Mouse (Mus musculus): ENCODE measurements around the gene Lrba.

Gene Lrba

DNA sequence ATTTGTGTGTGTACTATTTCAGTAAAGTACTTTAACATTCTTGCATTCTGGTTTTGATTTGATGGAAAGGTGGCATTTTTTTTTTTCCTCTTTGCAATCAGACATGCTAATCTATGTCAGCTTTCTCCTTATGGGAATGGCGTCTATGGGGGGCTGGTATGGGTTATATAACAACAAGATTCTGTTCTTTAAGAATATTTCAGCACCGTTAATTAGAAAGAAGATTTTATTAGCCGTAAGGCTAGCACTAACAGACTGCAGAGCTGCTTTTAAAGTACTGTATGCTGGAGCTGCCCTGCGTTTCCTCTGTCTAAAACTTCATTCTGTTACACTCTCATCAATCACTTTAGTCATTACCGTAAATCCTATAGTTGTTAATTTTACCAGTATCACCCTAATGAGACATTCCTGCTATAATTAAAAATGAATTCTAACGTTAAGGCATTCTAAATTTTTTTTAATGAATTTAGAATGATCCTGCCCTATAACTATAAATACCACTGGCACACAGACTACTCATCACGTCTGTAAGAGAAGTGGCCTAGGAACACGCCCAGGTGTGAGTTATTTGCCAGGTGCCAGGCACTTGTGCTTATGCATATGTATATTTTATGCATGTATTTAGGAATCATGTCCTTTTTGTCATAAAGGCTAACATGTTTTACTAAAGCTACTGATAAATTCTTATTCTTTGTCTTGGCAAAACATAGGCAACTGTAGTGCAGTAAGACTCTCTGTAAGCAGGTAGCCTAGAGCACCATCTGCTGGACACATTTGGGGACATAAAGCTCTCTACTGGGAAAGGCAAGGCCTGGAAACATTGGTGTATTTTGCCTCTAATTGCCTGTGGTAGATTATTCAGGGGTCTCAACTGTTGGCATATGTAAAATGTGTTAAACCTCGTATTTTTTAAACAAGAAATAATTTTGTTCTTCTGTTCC, 536.9 kb downstream of the Lrba start:
- DNase-seq = peak; percentile 51

DNA sequence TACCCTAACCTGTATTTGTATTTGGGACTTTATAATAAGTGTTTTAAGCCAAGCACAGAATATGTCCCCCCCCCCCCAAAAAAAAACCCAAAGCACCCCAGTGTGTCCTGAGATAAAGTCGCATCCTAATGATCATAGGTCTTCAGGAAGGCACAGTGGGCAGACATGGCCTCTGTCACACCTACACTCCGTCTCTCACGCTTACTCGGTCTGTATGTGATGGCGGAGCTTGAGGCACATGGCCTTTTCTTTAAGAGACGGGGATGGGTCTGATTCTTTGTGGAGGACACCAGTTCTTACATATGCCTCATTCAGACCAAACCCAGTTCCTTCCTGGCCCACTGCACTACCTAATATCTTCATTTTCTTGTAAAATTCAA, 537.5 kb downstream of the Lrba start:
- no peak for DNase-seq

DNA sequence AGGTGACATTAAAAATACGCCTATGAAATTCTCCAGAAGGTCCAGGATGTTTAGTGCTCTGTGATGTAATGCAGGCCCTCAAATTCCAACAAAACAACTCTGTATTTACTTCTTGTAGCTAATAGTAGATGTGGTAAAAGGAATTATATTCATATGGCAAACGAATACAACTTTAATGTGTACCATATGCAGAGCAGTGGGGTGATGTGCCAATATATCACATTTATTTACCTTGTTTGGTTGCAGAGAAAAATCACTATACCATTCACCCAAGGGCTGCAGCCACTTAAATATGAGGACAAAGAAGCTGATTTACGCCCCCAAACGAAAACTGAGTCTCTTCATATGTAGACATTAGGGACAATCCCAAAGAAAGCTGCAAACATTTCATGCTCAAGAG, 538.0 kb downstream of the Lrba start:
- DNase-seq = no peak

DNA sequence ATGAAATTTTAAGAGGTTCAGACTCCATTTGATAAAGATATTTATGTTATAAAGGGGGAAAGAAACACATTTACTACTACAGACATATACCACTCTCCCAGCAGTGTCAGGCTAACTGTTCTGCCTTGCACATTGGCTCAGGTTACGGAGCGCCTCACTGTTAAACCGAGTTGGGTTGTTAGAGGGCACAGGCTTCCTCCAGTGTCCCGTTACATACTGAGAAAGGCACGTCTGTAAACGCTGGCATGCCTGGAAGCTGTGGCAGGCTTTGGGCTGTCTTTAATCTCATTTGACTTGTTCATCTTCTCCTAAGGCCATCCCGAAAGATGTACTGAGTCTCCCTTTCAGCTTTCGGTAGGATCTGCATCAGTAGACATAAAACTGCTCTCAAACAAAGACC, 544.1 kb downstream of the Lrba start:
- no peak for DNase-seq

DNA sequence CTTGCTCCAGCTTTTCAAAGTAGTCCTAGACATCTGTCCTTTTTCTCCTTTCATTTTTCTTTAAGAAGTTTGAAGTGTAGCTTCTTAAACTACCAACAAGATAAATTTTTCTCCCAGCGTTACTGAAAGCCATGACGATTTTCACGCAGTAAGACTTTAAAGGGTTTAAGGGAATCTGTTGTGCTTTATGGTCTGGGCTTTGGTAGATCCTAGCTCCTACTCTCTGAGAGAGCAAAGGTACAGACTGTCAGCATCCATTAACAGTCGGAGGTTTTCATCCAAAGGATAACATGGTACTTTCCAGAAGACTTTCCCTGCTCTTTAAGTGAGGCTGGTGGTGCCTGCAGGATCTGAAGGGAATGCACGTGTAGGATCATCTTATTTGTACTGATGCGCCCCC, 544.5 kb downstream of the Lrba start:
- no peak for DNase-seq

DNA sequence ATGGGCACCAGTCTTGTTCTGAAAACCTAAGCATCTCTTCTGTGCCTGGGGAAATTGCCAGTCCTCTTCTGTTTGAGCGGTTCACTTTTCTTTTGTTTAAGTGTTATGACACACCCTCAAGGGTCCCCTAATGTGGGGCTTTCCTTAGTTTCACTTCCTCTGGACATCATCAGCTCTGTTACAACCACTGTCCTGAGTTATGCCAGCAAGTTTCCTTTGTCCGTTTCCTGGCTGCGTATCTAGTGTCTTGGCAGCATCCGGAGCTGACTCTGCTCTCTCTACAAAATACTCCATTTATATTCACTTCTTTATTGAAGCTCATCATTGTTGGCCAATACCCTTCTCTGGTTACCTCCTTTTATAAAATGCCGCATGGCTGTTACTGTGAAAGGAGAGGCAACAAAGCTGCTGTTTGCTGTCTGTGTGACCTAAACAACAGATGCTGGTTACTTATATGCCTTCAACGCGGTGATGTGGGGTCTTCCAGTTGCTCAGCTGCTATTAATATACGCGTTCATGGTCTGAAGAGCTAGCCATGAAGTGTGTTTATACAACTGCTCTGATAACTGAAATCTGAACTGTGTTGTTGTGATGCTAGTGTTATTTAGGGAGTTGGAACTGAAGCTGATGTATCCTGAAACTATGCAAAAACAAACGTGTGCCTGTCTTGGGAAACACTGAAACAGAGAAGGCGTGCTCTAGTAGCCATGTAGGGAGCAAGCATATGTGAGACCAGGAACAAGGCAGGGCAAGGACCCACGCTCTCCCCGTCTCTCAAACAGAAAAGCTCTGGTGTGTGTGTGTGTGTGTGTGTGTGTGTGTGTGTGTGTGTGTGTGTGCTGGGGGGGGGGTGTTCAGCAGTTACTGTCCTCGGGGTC, 550.3 kb downstream of the Lrba start:
- no peak for DNase-seq

DNA sequence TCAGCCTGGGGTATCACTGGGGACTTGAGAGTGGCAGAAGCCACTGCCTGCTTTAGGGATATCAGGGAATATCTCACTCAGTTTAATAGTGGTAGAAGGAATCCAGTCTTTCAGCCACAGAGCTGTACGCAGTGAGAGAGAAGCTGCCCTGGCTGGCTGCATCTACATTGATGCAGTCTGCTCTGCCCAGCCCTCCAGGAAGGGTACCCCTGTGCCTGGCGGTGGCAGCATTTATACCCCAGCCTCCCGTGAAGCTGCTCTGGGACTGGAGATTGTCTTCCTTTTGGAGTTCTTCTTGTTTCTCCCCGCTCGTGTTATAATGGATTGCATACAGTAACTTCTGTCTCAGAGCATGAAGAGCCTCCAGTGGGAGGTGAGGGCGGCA, 551.0 kb downstream of the Lrba start:
- no peak for DNase-seq

DNA sequence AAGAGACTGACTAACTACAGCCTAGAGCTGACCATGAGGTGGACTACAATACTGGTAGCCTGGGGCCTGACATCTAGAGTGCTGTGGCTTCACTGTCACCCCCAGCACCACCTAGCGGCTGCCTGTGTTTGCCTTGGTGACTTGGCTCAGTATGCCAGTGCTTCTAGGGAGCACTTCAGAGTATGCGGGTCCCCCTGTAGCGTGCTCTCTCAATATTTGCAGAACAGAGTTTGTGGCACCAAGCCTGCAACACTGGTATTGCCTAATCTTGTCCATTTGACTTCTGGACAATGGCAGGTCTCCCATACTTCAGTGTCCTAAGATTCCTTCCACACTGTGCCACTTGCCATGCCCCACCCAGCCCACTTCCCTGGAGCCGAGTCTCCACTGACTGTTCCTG, 555.2 kb downstream of the Lrba start:
- no peak for DNase-seq

DNA sequence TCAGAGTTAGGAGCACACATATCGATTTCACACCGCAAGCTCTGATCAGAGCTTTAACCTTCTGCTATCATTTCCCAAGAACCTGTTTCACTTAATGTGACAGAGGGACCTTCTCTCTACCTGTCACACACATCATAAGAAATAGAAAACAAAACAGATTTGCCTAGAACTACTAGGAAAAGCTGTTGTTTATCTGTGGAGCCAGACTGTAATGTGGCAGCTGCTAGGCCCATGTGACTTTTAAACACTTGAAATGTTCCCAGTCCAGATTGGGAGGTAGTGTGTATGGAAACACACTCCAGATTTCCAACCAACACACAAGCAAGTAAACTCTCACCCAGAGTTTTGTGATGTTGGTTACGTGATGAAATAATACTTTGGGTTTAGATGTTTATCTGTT, 559.6 kb downstream of the Lrba start:
- no peak for DNase-seq

DNA sequence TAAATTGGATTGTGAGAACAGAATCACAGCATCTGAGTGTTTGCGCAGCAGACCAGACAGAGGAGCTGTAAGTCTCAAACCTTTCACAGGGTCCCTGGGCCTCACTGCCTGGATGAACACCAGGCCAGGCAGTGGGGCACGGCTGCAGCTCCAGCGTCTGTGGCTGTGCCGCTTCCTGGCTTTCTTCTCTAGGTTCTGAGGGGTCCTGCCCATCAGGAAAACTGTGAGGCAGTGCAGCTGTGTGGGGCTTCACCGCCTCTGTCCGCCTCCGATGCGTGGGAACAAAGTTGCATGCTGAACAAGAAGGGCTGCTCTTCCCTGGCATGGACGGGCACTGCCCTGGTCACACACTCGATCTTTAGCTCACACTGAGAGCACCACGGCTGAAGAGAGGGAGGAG, 560.5 kb downstream of the Lrba start:
- DNase-seq = no peak

DNA sequence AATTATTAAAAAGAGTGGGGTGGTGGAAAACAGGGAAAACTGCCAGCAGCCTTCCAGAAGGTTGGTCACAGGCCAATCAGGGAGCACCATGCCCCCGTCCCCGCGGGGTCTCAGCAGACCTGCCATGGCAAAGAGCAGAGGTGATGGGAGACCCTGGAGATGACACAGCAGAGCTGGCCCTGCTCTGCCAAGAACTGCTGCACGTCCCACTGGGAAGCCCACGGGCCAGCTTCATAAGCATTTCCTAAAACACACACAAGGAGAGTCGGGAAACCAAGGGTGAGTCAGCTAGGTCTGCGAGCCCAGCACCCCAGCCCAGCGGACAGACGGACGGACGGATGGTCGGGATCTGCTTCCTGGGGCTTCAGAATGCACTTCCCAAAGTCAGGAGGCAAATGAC, 561.8 kb downstream of the Lrba start:
- DNase-seq = peak; percentile 43

DNA sequence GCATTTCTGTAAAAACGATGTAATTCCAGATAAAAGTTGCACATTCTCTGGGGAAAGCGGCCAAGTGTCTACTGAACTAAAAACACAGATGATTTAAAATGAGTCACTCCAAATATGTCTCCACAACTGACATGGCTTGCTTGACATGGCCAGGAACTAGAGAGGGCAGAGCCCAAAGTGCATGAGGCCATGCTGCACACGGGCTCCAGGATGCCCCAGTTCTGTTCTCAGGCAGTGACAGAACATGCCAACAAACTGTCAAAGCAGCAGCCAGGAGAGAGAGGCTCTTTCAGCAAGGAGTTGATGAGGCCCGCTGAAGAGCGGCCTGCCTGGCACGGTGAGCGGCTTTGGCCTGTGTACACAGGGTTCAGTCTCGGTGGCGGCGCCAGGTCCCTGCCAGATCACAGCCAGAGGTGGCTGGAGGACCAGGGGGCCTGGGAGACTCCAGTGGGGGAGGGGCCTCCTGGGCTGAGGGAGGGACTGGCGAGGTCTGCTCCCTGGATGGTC, 562.4 kb downstream of the Lrba start:
- peak; percentile 88 for DNase-seq

DNA sequence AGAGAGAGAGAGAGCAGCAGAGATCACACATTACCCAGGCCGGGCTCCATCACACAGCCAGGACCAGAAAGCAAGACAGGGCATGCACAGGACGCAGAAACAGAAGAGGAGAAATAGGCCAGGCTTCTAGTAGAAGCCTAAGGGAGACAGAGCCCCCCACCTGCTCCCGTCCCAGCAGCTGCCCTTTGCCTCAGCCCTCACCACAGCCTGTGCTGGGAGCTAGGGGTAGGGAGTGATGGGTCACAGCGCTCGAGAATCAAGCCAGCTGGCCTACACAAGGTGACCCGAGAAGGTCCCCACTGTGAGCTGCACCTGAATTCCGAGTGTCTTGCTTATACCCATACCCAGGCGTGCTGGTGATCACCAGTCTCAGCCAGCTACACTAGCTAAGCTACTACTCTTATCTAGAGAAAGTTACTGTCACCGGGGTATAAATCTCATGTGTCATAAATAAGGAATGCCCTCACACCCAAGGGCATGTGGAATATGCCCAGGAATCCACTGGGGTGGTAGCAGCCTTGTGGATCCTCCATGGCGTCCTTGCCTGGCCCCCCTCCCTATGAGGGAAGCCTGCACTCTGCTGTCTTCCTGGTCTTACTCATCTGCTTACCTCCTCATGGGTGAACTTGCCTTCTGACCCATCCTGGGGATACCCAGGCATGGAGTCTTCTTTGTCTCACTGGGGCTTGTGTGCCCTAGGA, 563.1 kb downstream of the Lrba start:
- DNase-seq = no peak

DNA sequence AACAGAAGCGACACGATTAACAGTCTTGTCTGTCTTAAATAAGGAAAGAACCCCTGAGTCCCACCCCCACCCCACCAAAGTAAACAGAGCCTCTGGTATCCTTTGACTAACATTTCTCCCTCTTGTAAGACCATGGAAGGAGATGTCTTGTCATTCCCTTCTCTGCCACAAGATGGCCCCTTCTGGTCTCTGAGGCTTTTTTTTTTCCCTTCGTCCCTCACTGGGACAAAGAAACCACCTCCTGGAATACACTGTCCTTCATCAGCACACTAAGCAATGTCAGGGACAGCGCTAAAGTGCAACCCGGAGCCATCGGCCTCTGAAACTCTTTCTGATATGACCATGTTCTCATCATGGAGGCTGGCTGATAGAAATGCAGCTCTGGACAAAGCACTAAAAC, 564.2 kb downstream of the Lrba start:
- DNase-seq = peak; percentile 56

DNA sequence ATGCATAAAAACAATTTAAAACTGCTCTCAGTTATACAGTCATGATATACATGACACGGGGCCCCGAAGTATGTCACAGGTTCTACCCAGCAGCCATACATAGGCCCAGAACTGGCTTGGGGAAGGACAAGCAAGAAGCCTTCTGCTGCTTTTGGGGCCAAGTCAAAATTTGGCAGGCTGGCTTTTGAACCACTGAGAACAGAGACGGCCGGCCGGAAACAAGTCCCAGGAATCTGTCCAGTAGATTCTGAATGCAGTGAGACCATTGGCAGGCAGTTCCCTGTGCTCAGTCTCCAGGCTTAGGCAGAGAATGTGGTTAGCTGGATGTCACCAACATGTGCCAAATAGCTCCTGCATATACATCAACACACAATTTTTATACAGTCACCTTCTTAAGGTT, 565.3 kb downstream of the Lrba start:
- DNase-seq = peak; percentile 80

DNA sequence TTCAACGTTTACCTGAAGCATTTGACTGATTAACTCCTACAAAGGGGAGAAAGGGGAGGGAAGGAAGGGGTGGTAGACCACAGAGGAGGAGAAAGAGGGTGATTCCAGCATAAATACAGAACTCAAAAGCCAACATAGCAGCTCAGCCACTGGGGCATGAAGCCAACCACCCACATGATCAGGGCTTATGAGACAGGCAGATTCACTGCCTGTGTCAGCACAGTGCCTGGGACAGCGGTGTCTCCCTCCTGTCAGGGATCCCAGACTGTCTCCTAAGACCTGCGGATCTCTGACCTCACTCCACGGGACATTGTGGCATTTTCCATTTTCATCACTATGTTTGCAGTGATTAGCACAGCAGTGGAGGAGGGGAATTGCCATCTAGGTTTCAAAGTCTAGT, 568.8 kb downstream of the Lrba start:
- DNase-seq = no peak

DNA sequence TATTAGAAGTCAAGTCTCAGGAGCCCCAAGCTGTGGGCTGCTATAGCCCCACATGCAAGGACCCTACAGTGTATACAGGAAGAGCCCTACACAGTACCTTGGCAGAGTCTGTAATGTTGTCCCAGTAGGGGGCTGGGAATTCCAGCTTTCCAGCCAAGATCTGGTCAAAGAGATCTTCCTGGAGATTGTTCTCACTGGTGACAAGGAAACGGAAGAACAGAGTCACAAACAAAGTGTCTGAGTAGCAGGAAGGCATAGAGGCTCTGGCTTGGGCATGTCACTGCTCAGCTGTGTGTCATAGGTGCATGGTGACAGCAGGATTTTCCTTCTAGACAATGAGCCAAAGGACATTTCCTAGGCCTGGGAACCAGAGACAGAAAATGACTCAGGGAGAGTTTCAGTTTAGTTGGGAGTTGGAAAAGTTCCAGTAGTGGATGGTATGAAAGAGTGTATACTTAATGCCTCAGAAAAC, 569.3 kb downstream of the Lrba start:
- no peak for DNase-seq

DNA sequence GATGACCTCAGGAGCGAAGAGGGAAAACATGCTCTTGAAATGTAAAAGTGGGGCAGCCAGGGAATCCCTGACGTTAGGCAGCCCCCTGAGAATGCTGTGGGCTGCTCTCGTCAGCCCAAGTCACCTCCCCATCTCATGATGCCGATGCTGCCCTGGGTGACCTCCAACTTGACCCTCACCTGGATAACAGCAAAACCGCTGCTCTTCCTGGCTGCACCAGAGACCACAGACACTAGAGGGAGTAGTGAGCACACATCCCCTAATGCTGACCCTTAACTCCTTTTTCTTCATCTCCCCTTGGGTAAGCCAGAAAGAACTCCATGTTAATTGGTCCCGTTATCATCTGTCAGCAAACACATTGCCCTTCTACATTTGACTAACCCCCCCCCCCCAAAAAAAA, 572.2 kb downstream of the Lrba start:
- no peak for DNase-seq

DNA sequence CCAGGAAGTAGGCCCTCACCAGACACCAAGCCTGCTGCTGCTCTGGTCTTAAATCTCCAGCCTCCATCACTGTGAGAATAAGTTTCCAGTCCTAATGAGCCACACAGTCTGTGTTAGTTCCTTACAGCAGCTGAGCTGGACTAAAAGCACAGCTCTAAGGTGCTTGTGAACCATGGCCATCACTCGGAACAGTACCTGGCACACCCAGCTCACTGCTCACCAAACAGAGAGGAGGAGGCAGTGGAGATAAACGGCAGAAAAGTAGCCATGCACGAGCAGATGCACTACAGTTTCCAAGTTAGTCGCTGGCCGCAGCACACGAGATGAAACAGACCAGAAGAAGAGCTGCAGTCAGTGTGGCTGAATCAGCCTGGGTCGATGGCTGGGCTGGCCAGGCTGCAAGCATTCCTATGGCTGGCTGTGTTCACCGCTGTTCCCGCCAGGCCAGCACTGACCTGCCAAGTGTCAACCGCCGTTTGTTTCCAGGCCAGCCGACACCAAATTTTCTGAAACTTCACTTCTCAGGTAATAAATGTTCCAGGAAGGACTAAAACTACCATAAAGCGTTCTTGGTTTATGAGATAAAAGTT, 573.5 kb downstream of the Lrba start:
- no peak for DNase-seq

DNA sequence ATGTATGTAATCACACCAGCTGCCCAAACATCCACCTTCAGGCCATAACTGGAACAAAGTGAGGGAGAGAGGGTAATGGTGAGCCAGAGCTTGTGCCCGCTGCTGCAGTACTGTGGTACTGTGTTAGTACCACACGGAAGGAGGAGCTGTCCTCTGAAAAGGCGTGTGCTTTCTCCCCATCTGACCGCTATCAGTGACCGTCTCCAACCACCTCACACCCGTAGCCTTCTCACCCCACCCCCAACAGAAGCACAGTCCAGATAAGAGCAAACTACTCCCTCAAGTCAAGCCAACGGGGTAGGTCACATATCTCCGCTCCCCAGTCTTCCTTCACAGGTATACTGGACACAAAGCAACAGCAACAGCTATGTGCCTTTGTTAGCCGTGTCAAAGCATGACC, 574.6 kb downstream of the Lrba start:
- no peak for DNase-seq

DNA sequence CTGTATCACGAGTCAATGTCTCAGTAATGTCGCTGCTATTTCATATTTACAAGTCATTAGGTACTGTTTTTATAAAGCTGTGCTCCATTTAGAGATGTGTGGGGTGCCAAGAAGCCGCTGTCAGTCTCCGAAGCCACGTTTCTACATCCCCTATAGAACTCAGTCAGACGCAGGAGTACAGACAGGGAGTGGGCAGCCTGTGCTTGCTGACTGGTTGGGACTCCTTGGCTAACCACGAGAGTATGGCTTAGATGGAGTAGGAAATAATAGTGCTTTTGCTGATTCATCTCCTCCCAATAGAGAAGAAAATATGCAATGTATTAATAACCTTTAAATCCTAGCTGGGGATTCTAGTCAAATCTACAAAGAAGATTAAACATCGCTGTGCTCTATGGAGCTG, 576.4 kb downstream of the Lrba start:
- no peak for DNase-seq

DNA sequence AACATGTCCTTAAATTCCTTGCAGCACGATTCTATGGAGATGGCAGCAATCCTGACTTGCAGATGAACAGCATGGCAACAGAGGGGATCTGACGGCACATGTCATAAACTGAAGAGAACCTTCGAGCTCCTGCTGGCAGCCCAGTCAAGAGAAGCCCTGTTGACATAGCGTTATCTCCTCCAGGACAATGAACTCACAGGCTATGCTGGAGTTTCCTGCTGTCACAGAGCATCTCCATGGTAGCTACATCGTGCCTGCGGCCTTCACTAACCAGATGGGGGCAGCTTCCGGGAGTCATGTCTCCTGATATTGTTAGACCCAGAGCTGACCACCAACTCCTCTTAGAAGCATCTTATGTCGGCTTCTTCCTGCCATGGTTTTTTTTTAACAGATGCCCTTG, 578.3 kb downstream of the Lrba start:
- no peak for DNase-seq

DNA sequence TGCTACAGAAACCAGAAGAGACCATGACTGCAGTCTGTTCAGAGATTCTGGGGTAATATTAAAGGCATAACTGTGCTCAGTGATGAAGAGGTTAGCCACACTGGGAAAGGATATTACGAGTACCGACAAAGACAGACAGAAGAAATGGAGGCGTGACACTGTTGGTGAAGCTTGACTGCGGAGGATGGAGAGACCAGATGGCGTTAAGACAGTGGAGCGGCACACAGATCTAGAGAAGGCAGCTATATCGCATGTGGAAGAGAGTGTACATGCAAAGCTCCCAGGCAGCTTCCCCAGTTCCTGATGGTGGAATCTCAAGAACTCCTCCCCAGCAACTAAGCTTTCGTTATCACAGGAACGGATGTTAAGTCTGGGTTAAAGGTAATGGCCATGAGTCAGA, 579.8 kb downstream of the Lrba start:
- no peak for DNase-seq

Measured in cerebellum, adult 11-12 months (tissue).